Mouse (Mus musculus) midbrain, embryonic 15.5 days (tissue): ENCODE data around the gene Rab7b. TPM values are rescaled to one million over a fixed set of nuclear protein-coding genes. Genes with fewer than 3 reads are reported as not detected.

Experiments
- ATAC-seq: fragments of 200-750 bp; cut with Nextera tagmentation; replicated peaks from 2 replicates; pipeline ENCODE4 v1.8.0; 2017; ENCODE audit warnings: moderate TSS enrichment
- H3K27ac ChIP-seq: fragments of 300-500 bp; sonication (generic); 2 replicates; pipeline ENCODE4 v1.5.1; 2015; ENCODE audit warnings: mild to moderate bottlenecking, inconsistent platforms
- H3K27me3 ChIP-seq: fragments of 300-500 bp; sonication (generic); replicated peaks from 2 replicates; pipeline ENCODE4 v1.6.1; 2015; ENCODE audit warnings: inconsistent platforms
- H3K36me3 ChIP-seq: fragments of 300-500 bp; sonication (generic); replicated peaks from 2 replicates; pipeline ENCODE4 v1.6.1; 2015; ENCODE audit warnings: inconsistent platforms
- H3K4me1 ChIP-seq: fragments of 300-500 bp; sonication (generic); 2 replicates; pipeline ENCODE4 v1.6.1; 2015; ENCODE audit warnings: inconsistent platforms
- H3K4me2 ChIP-seq: fragments of 300-500 bp; sonication (generic); 2 replicates; pipeline ENCODE4 v1.6.1; 2015; ENCODE audit warnings: inconsistent platforms, mild to moderate bottlenecking, moderate library complexity
- H3K4me3 ChIP-seq: fragments of 300-500 bp; sonication (generic); 2 replicates; pipeline ENCODE4 v1.5.1; 2015; ENCODE audit warnings: mild to moderate bottlenecking, inconsistent platforms
- H3K9ac ChIP-seq: fragments of 300-500 bp; sonication (generic); 2 replicates; pipeline ENCODE4 v1.6.1; 2015; ENCODE audit warnings: mild to moderate bottlenecking, inconsistent platforms
- H3K9me3 ChIP-seq: fragments of 300-500 bp; sonication (generic); 2 replicates; pipeline ENCODE4 v1.6.1; 2016; ENCODE audit warnings: inconsistent platforms
- WGBS: fragments of 180-500 bp; shearing (Covaris S2); methylation state at CpG from one replicate; pipeline ENCODE4 v1.1.7; 2015; ENCODE audit warnings: mixed read lengths; 5-methylcytosine and 5-hydroxymethylcytosine counted together
- polyA plus RNA-seq: library from polyadenylated mRNA; unstranded; fragments of >200 nt; fragmentation: Nextera tagmentation; extraction: Ambion mirVana; gene quantifications from 2 replicates; pipeline ENCODE4 v1.2.1, GENCODE M21; 2015

The Rab7b gene
- polyA plus RNA-seq, 1 experiment from 2014 or later: 1.1 TPM

DNA sequence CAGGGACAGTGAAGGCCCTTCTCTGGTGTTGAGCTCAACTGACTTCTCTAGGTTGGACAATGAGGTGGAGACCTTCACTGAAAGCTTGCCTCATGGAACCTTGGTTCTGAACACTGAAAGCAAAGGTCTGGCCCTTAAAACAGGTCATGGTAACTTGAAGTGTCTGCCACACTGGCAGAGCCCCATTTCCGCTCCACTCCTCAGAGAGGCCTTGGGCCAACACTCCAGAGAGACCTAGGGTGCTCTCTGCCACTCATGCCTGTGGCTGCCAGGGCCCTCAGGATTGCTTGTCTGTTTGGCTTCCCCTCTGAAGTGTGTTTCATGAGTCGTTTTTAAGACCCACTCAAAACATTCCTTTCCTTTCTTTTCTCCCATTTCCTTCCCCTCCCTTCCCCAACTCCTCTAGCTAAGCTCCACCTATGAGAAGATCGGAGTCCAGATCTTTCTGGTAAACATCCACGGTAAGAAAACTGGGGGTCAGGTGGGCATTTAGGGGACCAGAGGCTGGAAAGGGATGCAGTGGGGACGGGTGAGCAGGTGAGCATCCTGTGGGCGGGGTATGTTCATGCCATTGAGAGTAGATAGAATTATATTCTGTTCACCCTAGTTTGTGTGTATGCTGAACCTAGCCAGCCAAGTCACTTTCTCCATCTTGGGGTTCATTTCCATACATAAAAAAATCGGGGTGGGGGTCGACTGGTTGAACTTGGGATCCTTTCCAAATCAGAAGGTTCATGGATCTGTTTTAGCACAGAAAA, 76.3 kb downstream of the Rab7b start:
- Histone ChIP-seq H3K9ac (no peak overlapping the region), H3K36me3 (no peaks in the 10 kb centered on the region), H3K4me1 (peaks cover 3% of the 10 kb centered on the region; the same call in 1 of the 2 replicates), H3K27me3 (no peaks in the 10 kb centered on the region), H3K4me2 (no peak overlapping the region), H3K27ac (no peak overlapping the region), H3K4me3 (no peak overlapping the region), H3K9me3 (no peaks in the 10 kb centered on the region)
- no peak for ATAC-seq
- WGBS: 67% methylated on average over 8 of the region's 8 CpGs

Other genes starting within 250 kb of the Rab7b start
- gene Srgap2, start 161.3 kb upstream of the Rab7b start, polyA plus RNA-seq: 24.5 and 25.3 TPM in 2 replicates
- gene Fam72a, start 160.8 kb upstream of the Rab7b start, polyA plus RNA-seq: 1.1 and 1.4 TPM in 2 replicates
- gene Avpr1b, start 89.5 kb upstream of the Rab7b start, polyA plus RNA-seq: not detected in 2 replicates
- gene Ctse, start 50.4 kb upstream of the Rab7b start, polyA plus RNA-seq: 0.13 TPM in 1 of 2 replicates, not detected in the other
- 0.05 and 0.08 TPM in 2 replicates for gene Slc26a9, start 55.3 kb downstream of the Rab7b start, polyA plus RNA-seq
- 0.22 and 0.29 TPM in 2 replicates for gene Pm20d1, start 108.7 kb downstream of the Rab7b start, polyA plus RNA-seq
- 20.3 and 22.3 TPM in 2 replicates for gene Slc41a1, start 138.8 kb downstream of the Rab7b start, polyA plus RNA-seq
- 7.0 and 7.5 TPM in 2 replicates for gene Rab29, start 178.5 kb downstream of the Rab7b start, polyA plus RNA-seq
- 44.9 and 49.2 TPM in 2 replicates for gene Nucks1, start 221.8 kb downstream of the Rab7b start, polyA plus RNA-seq